Mouse (Mus musculus) brain, adult 2 months (tissue): ENCODE data around the gene E330009J07Rik.

Source experiments
- DNase-seq: peaks from one replicate; pipeline ENCODE4 v3.0.0; 2011; ENCODE audit warnings: low read depth, low spot score

E330009J07Rik gene

GRCm38 (mm10) chr6:40436047-40436483, at the start of gene E330009J07Rik:
E330009J07Rik (minus strand) TSS chr6:40436135.
- DNase-seq, result peak; percentile 94

GRCm38 (mm10) chr6:40482318-40482717, 46.4 kb upstream of the E330009J07Rik start:
- peak; percentile 73 for DNase-seq

GRCm38 (mm10) chr6:40479705-40480104, 43.8 kb upstream of the E330009J07Rik start:
- peak; percentile 40 for DNase-seq

- no peak for DNase-seq
These were observed 40.2 kb upstream of the E330009J07Rik start for GRCm38 (mm10) chr6:40476132-40476531.

- no peak for DNase-seq
These were observed 35.7 kb upstream of the E330009J07Rik start for GRCm38 (mm10) chr6:40471720-40472010.

- peak; percentile 98 for DNase-seq
These were observed 35.2 kb upstream of the E330009J07Rik start, which contains the start of gene Ssbp1 for GRCm38 (mm10) chr6:40470916-40471719. Ssbp1 (plus strand) TSS chr6:40471352.

GRCm38 (mm10) chr6:40465710-40466109, 29.8 kb upstream of the E330009J07Rik start:
- DNase-seq, result no peak

GRCm38 (mm10) chr6:40454436-40455041, 18.6 kb upstream of the E330009J07Rik start:
- no peak for DNase-seq

- no peak for DNase-seq
These were observed 12.7 kb upstream of the E330009J07Rik start for GRCm38 (mm10) chr6:40448626-40449025.

- no peak for DNase-seq
These were observed 7.5 kb upstream of the E330009J07Rik start for GRCm38 (mm10) chr6:40443281-40443928.

- DNase-seq, result no peak
These were observed 5.8 kb upstream of the E330009J07Rik start for GRCm38 (mm10) chr6:40441755-40442154.

- DNase-seq, result no peak
These were observed 5.3 kb upstream of the E330009J07Rik start for GRCm38 (mm10) chr6:40441276-40441675.

GRCm38 (mm10) chr6:40439731-40440130, 3.8 kb upstream of the E330009J07Rik start:
- no peak for DNase-seq

- no peak for DNase-seq
These were observed 3.0 kb upstream of the E330009J07Rik start, which contains the start of gene Wee2 for GRCm38 (mm10) chr6:40438936-40439335. Wee2 (plus strand) TSS chr6:40439088.

GRCm38 (mm10) chr6:40435151-40436046, 536 bp downstream of the E330009J07Rik start:
- DNase-seq, result peak; percentile 90

- no peak for DNase-seq
These were observed 1.2 kb downstream of the E330009J07Rik start for GRCm38 (mm10) chr6:40434697-40435096.

- DNase-seq, result peak; percentile 98
These were observed 3.3 kb downstream of the E330009J07Rik start for GRCm38 (mm10) chr6:40432346-40433275.

- no peak for DNase-seq
These were observed 4.1 kb downstream of the E330009J07Rik start for GRCm38 (mm10) chr6:40431812-40432211.

- peak; percentile 93 for DNase-seq
These were observed 4.6 kb downstream of the E330009J07Rik start for GRCm38 (mm10) chr6:40431356-40431755.

GRCm38 (mm10) chr6:40430878-40431277, 5.1 kb downstream of the E330009J07Rik start:
- peak; percentile 89 for DNase-seq
